Mouse (Mus musculus): ENCODE measurements around the gene Krt78.

DNA sequence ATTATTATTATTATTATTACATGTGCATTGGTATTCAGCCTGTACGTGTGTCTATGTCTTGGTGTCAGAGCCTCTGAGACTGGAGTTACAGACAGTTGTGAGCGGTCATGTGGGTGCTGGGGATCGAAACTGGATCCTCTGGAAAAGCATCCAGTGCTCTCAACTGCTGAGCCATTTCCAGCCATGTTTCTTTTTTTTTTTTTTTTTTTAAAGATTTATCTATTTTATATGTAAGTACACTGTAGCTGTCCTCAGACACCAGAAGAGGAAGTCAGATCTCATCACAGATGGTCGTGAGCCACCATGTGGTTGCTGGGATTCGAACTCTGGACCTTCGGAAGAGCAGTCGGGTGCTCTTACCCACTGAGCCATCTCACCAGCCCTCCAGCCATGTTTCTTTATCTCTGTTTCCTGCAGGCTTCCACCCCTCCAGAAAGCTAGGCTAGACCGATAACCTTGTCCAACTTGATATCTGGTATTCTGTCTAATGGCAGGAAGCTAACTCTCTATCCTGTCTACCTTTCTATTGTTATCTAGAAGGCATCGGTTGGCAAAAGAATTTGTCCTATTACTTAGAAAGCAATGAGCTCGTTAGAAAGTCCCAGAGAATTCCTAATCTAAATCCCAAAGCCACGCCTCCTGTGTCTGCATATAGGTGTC lies 45.7 kb upstream of the Krt78 start:
- TF ChIP-seq MAFK (IDR thresholded peaks at IDR 0.05; ENCODE audit: insufficient replicate concordance, low read length) (no peak), POLR2A (IDR thresholded peaks at IDR 0.05; ENCODE audit: low read depth, low read length) (no peak), SIN3A (IDR thresholded peaks at IDR 0.05; ENCODE audit: low read length) (no peak), TBP (conservative IDR thresholded peaks at IDR 0.05; ENCODE audit: low read depth, low read length) (no peak), ZMIZ1 (IDR thresholded peaks at IDR 0.05; ENCODE audit: low read depth, low read length) (no peak)
